Mouse (Mus musculus) splenic B cell, adult 2 months (primary cell): ENCODE data around the gene Ccl25.

Experiments
- DNase-seq: peaks from one replicate; pipeline ENCODE4 v3.0.0-alpha.2; 2011; ENCODE audit warnings: low read depth, low spot score
- H3K27me3 ChIP-seq: 2 replicates; pipeline ENCODE4 v1.6.1; 2012; ENCODE audit warnings: mild to moderate bottlenecking, low read length, moderate library complexity, mixed read lengths; ENCODE audit not compliant: control insufficient read depth, poor library complexity, insufficient read depth, severe bottlenecking
- H3K36me3 ChIP-seq: 2 replicates; pipeline ENCODE4 v1.6.1; 2012; ENCODE audit warnings: mild to moderate bottlenecking, low read length, moderate library complexity, mixed read lengths; ENCODE audit not compliant: control insufficient read depth, poor library complexity, insufficient read depth, severe bottlenecking

Gene Ccl25

DNA sequence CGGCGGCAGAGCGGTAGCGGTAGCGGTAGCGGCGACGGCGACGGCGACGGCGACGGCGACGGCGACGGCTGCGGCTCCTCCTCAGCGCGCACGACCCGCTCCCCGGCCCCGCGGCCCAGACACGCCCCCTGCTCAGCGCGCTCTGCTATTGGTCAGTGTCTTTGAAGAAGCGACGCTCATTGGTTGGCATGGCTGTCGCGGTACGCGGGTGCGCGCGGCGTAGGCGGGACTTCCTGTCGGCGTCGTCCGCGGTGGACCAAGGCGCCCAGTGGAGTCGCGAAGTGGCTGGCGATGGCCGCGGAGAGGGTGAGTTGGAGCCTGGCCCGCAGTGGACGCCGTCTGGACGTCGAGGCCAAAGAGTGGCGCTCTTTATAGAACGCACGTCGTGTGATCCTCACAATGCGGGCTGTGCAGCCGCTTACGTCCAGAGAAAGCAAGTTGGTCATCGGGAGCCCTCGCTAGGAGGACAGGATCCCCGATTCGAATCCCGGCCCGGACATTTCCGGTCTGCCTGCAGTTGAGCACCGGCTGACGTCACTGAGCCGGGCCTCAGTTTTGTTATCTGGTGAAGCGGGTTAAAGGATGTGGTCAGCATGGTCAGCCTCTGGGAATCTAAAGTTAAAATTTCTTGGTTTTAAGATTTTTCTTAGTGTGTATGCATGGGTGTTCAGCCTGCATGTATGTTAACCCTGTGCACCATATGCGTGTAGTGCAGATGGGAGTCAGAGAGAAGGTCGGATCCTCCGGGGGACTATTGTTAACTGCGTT, at the start of gene Ccl25, which contains the start of gene Elavl1:
Gene Ccl25, plus strand, starts transcription at position 228 of the 768 bp plus-strand sequence.
Gene Elavl1, minus strand, starts transcription at position 431 of the 768 bp plus-strand sequence.
- Histone ChIP-seq H3K27me3 (no peaks in the 10 kb centered on the region), H3K36me3 (peaks cover 3% of the 10 kb centered on the region; the same call in 1 of the 2 replicates)
- DNase-seq: peak; percentile 98

DNA sequence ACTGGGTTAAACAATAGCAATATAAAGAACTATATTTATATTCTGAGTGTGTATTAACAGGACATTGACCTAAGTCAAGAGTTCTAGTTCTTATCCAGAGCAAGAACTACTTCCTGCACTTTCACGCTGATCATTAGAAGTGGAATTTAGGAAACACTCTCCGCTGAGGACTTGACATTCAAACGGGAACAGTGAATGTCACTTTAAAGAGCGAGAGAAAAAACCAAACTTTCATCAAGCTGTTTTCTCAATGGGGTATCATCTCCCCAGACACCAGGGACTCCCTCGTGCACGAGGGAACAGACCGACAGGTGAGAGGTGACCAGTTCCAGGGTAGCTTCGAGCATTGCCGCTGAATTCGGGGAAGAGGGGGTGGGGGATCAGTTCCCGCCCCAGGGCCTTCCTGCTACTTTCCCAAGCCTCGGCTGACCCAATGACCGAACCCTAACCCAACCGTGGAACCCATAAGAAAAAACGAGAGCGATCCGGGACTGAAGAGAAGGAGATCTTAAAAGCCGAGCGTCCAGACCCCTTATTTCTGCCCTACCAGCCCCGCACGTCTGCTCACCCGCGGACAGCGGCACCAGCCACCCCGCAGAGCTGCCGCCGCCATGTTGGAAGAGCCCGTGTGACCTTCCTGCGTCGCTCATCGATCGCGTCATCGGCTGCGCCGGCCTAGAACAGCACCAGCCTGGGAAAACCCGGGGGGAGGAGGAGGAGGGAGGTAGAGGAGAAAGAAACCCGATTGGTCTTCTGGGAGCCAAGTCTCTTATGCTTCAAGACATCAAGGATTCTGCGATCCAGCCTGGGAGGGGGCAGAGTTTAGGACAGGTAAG, 49.5 kb upstream of the Ccl25 start, which contains the start of gene Timm44:
Gene Timm44, minus strand, starts transcription at position 639 of the 836 bp plus-strand sequence.
- DNase-seq: peak; percentile 93
- H3K36me3 ChIP-seq: no peaks in the 10 kb centered on the region
- H3K27me3 ChIP-seq: no peaks in the 10 kb centered on the region

DNA sequence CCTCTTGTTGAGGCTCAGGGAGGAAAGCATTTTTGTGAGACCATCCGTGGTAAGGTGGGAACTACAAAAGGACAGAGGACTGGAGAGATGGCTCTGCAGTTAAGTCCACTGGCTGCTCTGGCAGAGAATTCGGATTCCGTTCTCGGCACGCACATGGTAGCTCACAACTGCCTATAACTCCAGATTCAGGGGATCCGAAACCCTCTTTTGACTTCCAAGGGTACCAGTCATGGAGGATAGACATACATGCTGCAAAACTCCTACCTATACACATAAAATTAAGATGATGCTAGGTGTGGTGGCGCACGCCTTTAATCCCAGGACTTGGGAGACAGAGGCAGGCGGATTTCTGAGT, 48.9 kb upstream of the Ccl25 start:
- no peak for DNase-seq
- H3K27me3 ChIP-seq: no peaks in the 10 kb centered on the region
- no peaks in the 10 kb centered on the region for H3K36me3 ChIP-seq

DNA sequence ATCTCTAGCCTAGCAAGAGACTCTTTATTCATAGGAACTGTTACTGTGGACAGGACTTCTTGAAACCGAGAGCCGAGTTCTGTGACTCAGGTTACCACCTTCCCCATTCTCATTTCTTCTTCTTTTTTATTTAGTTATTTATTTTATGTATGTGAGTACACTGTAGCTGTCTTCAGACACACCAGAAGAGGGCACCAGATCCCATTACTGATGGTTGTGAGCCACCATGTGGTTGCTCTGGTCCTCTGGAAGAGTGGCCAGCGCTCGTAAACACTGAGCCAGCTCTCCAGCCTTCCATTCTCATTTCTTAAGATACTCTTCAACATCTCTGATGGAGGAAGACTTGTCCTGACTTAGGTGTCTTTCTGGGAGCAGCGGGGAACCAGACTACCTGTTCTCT, 32.3 kb upstream of the Ccl25 start:
- DNase-seq: no peak
- H3K27me3 ChIP-seq: no peaks in the 10 kb centered on the region

DNA sequence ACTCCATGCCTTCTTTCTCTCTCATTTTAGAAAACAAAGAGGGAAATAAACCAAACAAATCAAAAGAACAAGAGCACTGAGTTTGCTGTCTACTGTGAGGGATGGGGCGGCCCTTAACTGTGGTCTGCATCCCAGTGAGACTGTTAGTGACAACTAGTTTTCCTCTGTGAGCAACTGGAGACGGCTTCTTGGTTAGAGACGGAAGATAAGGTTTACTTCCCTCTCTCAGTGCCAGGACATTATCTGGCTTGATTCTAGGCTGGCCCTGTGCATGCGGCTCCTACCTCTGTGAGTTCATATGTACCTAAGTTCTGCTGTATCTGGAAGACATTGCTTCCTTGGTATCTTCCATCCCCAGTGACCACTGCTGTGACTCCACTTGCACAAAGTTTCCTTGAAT, 27.2 kb upstream of the Ccl25 start:
- Histone ChIP-seq H3K27me3 (no peaks in the 10 kb centered on the region), H3K36me3 (peaks cover 6% of the 10 kb centered on the region)
- no peak for DNase-seq

More for the DNA sequence above, 32.3 kb upstream of the Ccl25 start:
- peaks cover 2% of the 10 kb centered on the region for H3K36me3 ChIP-seq

DNA sequence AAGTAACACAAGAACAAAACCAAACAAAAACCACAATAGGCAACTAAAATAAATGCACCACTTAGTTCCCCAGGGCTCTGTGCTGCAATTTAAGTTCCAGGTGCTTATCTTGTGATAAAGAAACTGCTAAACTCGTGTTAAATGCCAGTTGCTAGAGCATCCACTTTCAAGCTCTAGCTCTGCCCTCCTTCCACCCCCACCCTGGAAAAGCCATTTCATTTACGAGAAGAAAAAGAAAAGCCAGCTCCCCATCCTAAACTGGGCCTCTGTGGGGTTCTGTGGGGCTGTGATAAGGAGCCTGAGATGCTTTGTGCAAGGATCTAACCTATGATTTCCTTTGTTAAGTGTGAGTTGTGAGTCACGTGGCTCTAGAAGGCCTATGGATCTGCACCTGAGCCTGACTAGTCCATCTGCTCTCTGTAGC, 20.9 kb upstream of the Ccl25 start:
- no peak for DNase-seq
- H3K27me3 ChIP-seq: no peaks in the 10 kb centered on the region
- H3K36me3 ChIP-seq: peaks cover 10% of the 10 kb centered on the region

DNA sequence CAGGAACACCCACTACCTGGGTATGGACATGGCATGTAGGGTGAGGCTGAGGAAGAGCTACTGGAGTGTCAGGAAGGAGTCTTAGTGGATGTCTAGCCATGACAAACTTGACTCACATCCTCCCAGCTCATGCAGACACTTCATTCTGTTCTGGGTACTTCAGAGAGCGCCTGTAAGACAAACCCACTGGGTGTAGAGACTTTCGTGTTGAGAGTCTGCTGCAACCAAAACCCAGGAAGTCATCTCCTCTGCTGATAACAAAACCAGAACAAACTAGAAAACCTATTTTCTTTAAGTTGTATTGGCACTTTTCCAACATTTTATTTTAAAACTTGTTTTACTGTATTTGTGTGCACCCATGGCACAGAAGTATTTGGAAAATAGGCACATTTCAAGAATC, 19.2 kb upstream of the Ccl25 start:
- no peaks in the 10 kb centered on the region for H3K27me3 ChIP-seq
- no peak for DNase-seq
- H3K36me3 ChIP-seq: peaks cover 9% of the 10 kb centered on the region

DNA sequence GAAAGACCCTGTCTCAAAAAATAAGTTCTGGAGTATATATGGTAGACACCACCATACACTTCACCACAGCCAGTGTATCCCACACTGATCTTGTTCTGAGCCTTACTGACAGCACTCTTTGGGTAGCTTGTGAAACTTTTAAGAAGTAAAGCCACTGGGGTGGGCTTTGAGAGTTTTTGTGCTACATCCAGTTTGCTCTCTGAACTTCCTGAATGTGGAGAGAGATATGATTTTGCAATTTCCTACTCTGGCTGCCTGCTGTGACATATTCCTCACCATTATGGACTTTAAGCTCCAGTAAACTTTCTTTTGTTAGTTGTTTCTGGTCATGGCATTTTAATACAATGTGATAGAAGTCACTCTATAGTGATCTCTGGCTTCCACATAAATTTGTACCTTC, 12.9 kb upstream of the Ccl25 start:
- peaks cover 7% of the 10 kb centered on the region for H3K36me3 ChIP-seq
- no peaks in the 10 kb centered on the region for H3K27me3 ChIP-seq
- DNase-seq: no peak

DNA sequence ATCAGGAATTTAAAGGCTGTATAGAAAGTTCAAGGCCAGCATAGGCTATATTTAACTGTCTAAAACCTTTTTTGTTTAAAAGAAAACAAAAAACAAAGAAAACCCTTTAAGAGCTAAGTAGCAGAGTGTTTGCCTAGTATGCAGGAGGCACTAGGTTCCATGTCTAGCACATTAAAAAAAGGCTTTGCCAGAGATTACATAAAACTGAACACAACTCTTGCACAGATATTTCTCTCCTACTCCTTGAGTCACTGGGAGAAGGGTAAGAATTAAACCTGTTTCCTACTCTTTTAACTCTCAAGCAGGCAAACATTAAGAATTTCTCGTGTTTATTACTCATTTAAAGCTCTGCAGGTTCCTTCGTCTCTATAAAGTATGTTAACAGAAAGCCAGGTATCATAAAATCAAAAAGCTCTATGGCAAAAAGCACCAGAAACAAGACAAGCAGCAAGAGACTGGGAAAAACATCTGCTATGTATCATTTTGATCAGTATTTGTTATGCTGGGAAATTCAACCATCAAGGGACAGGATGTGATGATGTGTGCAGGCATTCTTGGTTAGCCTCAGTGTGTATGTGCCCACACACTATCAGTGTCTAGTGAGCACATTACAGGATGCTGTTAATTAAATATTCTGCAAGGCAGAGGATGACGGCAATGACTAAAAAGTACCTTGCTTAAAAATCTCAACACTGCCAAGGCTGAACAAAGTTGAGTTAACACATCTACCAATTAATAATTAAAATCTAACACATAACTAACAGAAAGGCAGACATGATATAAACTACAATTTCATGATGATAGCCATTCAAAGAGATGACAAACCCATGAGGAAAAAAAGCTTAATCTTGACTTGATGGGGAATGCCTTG, 11.5 kb upstream of the Ccl25 start:
- peak; percentile 18 for DNase-seq
- H3K36me3 ChIP-seq: peaks cover 7% of the 10 kb centered on the region
- no peaks in the 10 kb centered on the region for H3K27me3 ChIP-seq

DNA sequence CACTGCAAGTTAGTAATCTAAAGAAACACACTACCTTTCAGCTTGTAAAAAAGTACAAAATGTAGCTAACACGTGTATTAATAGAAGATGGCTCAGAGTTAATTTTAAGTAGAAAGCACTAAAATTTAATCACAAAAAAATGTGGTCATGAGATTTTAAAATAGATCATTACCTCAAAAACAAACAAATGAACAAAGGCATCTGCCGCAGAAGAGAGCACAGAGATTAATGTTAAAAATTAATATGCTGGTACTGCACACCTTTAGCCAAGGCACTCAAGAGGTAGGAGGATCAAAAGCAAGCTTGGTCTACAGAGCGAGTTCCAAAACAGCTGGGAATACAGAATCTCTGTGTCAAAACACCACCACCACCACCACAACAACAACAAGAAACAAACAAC, 10.2 kb upstream of the Ccl25 start:
- Histone ChIP-seq H3K27me3 (no peaks in the 10 kb centered on the region), H3K36me3 (peaks cover 4% of the 10 kb centered on the region)
- DNase-seq: no peak

DNA sequence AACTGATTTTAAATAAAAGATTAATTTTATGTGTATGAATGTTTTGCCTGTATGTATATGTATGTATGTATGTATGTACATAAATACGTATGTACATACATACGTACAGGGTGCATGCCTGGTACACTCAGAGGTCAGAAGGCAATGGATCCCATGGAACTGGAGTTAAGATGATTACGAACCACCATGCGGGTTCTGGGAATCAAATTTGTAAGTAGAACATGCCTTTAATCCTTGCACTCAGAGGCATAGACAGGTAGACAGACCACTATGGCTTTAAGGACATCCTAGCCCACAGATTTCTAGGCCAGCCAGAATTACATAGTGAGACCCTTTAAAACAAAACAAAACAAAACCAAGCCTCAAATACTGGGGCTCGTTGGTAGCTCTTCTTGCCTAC, 6.9 kb upstream of the Ccl25 start:
- DNase-seq: no peak
- no peaks in the 10 kb centered on the region for H3K27me3 ChIP-seq
- H3K36me3 ChIP-seq: no peaks in the 10 kb centered on the region

DNA sequence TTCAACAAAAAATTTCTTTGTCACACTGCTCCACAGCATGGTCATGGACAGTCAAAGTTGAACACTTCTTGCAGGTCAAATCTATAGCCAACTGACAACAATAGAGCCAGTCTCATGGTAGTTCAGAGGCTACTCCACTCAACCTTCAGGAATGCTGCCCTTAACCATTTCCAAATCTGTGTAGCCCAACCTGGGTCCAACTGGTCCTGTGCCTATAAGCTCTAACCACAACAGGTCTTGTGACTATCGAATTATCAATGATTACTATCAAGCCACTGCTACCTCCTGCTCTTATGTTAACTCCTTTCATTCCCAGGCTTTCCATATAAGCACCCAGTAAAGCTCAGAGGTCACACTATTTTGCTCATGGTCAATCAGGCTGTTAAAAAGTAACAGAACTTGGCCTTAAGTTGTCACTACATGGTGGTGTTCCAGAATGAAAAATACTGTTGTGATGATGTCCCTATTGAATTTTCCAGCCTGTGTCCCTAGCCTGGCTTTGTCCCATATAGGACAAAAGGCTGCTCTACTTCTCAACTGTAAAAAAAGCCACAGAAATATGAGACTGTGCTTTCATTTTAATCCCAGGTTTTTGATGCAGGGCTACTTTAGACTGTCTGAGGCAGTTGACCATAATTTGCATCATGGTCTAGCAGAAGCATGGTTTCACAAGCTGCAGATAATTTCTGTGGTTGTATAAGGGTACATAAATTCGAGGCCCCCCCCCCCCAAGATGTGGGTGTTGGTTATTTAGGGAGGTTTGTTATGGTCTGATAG, 6.0 kb upstream of the Ccl25 start:
- no peaks in the 10 kb centered on the region for H3K27me3 ChIP-seq
- no peak for DNase-seq
- no peaks in the 10 kb centered on the region for H3K36me3 ChIP-seq

DNA sequence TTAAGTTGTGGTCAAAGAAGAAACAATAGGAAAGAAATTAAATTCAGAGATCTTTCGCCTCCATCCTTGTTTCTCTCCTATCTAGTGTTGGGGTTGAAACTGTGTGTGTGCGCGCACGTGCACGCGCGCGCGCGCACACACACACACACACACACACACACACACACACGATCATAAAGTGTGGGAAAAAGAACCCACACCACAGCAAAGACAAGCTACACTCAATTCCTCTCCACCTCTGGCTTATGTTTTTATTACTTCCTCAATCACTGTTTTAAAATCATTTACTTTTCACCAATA, 5.5 kb upstream of the Ccl25 start:
- Histone ChIP-seq H3K27me3 (no peaks in the 10 kb centered on the region), H3K36me3 (no peaks in the 10 kb centered on the region)
- no peak for DNase-seq

DNA sequence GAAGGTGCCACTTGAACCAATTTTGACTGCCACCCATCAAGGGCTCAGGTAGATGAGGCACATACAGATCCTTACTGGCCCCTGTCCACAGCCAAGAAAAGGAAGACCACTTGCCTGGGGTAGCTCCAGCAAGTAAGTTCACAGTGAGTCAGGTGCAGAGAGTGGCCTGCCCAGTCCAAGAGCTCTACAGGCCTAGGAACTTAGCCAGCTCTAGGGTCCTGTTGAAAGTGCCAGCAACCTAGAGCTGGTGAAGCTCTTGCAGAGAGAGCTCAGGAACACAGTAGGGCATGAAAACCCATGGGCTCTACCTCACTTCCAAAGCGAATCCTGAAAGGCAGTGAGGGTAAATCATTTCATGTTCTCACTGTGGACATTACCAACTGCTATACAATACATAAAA, 4.6 kb upstream of the Ccl25 start:
- no peak for DNase-seq
- no peaks in the 10 kb centered on the region for H3K36me3 ChIP-seq
- H3K27me3 ChIP-seq: no peaks in the 10 kb centered on the region
